Mouse (Mus musculus) megakaryocyte, adult 5-6 weeks (primary cell): ENCODE data around the gene Prpf38b. TPM values are rescaled to one million over a fixed set of nuclear protein-coding genes. Genes with fewer than 3 reads are reported as not detected.
"Not testable (repeated sequence)": the region's sequence is repeated elsewhere in the genome, so short reads cannot be mapped to it uniquely, and the experiment has no call there.

Experiments
- ATAC-seq: 2 replicates; pipeline ENCODE4 v1.8.0; 2016; ENCODE audit warnings: mild to moderate bottlenecking, inconsistent platforms; ENCODE audit not compliant: poor library complexity, severe bottlenecking
- total RNA-seq, 2 experiments: library from RNA; stranded (forward) in 1 of 2; stranded (reverse) in 1 of 2; fragments of 153-499, 151-499 nt in 1 of 2; fragments of 221-1000, 200-1000 nt in 1 of 2; gene quantifications; 2 replicates each; pipeline versions ENCODE4 v1.2.3 to v1.2.4; 2015 to 2017

Gene Prpf38b
- total RNA-seq, 2 experiments from 2014 or later = 110 to 206 TPM

- ATAC-seq = no peak
Measured at GRCm38 (mm10) chr3:108902038-108902437, 9.5 kb downstream of the Prpf38b start.

DNA sequence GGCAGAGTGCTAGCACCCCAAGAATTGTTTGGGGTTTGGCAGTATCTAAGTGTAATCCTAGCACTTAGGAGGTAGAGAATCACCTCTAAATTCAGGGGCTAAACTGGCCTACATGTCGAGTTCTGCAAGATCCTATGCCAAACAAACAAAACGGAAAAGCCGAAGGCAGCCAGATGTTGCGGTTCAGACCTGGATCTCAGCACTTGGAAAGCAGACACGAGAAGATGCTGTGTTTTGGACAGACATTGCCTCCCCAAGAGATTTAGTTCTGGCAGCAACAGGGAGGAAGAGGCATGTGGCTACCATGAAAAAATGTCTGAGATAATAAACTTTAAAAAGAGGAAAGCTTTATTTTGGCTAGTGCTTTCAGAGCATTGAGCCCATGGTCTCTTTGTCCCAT is 10.8 kb downstream of the Prpf38b start:
- no peak for ATAC-seq

DNA sequence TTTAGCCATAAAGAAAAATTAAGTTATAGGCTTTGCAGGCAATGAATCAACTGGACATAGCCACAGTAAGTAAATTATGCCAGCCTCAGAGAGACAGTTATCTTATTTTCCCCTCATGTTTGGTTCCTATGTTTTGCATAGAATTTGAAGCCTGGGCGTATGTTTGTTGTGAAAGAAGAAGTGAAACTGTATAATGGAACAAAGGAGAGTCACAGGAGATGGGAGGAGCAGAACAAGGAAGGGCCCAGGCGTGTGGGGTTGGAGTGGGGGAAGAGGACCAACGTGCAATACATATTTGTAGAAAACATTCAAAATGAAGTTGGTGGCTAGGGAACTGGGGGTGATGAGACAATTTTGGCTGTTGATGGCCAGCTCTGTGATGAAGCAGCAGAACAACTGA is 11.4 kb downstream of the Prpf38b start:
- peak; percentile 98 for ATAC-seq

DNA sequence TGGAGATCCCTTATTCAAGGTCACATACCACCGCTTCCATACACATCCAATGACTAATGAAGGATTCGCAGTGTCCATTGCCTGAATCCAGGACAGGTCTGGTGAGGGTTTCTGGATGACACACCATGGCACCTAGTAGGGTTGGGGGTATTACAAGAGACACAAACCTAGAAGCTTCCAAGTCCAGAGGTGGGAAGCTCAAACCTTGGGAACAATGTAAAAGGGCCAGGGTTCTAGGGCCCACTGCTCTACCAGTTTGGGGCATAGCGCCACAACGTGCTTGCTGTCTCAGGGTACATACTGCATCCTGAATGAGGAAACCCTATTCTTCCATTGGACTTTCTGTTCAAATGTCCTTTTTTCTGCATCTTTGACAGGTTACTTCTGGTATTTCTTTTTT is 12.9 kb downstream of the Prpf38b start:
- no peak for ATAC-seq

DNA sequence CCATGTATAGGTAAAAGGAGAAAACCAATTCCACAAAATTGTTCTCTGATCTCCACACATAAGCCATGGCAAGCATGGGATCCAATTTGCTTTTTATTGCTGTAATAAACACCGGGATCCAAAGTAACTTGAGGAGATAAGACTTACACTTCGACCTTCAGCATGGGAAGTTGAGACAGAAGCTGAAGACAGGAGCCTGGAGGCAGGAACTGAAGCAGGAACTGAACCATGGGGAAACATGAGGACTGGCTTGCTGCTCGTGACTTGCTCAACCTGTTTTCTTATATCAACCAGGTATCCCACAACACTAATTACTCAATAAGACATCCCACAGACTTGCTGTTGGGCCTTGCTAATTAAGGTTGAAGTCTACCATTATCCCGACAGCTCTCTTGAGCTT is 18.6 kb downstream of the Prpf38b start:
- ATAC-seq = no peak

- ATAC-seq = no peak
Measured at GRCm38 (mm10) chr3:108892080-108892479, 19.4 kb downstream of the Prpf38b start.

GRCm38 (mm10) chr3:108889908-108890307 is 21.6 kb downstream of the Prpf38b start, which contains the start of gene Fndc7:
Gene Fndc7, minus strand, starts transcription at chr3:108890008.
- no peak for ATAC-seq

- no peak for ATAC-seq
Measured at GRCm38 (mm10) chr3:108887618-108887975, 23.9 kb downstream of the Prpf38b start.

DNA sequence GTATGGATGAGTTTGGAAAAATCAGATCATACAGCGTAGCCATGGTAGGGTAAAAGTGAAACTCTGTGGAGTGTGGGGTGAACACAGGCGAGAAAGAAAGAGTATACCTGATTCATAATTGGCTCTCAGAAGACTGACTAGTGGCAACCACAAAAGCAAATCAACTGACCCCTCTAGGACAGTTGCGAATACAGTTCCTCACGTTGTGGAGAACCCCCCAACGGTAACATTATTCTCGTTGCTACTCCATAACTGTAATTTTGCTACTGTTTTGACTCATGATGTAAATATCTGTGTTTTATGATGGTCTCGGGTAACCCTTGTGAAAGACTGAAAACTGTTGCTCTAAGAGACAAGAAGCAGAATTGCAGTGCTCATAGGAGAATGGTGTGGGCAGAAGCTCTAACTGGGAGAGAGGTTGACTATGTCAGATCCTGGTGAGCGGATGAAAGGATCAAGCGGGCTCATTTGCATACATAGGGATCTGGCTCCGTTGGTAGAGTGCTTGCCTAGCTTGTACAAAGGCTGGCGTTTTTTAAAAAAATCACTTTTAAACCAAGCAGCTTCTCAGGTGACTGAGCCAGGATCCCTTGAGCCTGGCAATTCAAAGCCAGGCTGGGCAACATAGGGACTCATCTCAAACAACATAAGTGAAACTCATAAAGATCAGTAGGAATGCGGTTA is 24.5 kb downstream of the Prpf38b start:
- ATAC-seq = no peak

- peak; percentile 77 for ATAC-seq
Measured at GRCm38 (mm10) chr3:108885686-108886530, 25.6 kb downstream of the Prpf38b start.

- ATAC-seq = peak; percentile 38; the same call in 1 of the 2 replicates
Measured at GRCm38 (mm10) chr3:108884706-108885289, 26.7 kb downstream of the Prpf38b start.

- no peak for ATAC-seq
Measured at GRCm38 (mm10) chr3:108883067-108883466, 28.5 kb downstream of the Prpf38b start.

GRCm38 (mm10) chr3:108881873-108882272 is 29.7 kb downstream of the Prpf38b start:
- ATAC-seq = not testable (repeated sequence)

GRCm38 (mm10) chr3:108880544-108881507 is 30.7 kb downstream of the Prpf38b start:
- peak; percentile 56 for ATAC-seq

GRCm38 (mm10) chr3:108879836-108880435 is 31.6 kb downstream of the Prpf38b start:
- no peak for ATAC-seq

DNA sequence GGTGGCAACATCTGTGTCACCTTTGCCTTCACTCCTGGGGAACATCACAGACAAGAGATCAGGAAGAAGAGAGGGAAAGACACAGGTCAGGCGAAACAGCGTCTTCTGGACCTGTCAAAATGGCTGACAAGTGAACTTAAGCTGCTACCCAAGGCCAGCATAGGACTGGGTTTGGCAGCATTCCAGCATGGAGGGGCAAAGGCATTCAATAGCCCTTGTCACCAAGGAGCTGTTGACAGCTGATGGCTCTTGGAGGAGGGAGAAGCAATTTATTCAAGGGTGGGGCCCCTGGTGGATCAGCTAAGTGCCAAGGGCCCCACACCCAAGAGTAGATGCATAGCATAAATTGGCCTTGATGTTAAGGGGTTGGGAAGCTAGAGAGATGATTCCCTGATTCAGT is 32.4 kb downstream of the Prpf38b start:
- no peak for ATAC-seq

DNA sequence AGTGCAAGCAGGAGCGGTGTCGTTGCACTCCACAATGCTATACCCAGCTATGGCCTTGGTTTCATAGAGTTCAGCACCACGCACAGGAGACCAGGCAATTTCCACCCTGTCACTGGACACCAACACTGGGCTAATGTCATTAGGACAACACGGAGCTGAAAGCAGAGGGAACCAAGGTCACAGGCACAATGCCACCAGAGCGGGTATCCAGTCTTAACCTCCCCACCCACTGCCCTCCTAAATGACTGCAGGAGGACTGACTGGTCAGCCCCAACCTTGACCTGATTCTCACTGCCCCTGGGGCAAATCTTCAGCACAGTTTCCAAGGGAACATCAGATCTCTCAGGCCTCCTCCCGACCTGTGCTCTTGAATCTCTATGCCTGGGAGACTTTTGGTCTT is 40.9 kb downstream of the Prpf38b start:
- ATAC-seq = no peak

DNA sequence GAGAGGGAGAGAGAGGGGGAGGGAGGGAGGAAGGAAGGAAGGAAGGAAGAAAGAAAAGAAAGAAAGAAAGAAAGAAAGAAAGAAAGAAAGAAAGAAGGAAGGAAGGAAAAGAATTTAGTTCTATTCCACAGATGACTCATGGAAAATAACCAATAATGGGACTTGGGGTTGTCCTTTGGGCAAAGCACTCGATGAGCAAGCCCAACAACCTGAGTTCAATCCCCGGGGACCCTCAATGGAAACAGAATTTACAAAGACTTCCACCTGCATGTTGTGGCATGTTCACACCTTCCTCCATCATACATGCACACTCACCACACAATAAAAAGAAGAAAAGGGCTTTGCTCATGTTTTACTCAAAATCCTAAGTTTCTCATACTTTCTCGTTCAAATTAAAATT is 44.1 kb downstream of the Prpf38b start:
- ATAC-seq = no peak

DNA sequence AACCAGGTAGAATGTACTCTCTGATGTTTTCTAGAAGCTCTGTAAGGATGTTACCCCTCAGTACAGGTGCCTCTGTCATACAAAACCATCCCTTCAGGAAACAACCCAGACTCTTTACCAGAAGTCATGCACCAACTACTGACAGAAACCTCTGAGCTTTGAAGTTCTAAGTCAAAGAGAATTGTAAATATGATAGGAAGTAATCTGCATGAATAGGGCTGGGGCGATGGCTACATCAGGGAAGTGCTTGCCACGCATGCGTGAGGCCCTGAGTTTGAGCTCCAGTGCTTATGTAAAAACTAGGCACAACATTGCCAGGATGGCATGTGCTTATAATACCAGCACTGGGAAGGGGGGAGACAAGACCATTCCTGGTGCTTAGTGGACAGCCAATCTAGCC is 45.9 kb downstream of the Prpf38b start:
- ATAC-seq = 0 out of 2 replicates have a peak, but pooled peaks have one; percentile 18

- no peak for ATAC-seq
Measured at GRCm38 (mm10) chr3:108865129-108865528, 46.4 kb downstream of the Prpf38b start.
